Mouse (Mus musculus): ENCODE results near the gene Cd38. TPM values are rescaled to one million over a fixed set of nuclear protein-coding genes. Genes with fewer than 3 reads are reported as not detected.

The Cd38 gene
- polyA plus RNA-seq, 1 experiment from 2014 or later = 2.4 TPM

- WGBS = under 1% methylated on average over 27 of the region's 27 CpGs
- H3K27me3 ChIP-seq (replicated peaks; ENCODE audit: control insufficient read depth, insufficient read depth, low read length) = no peaks in the 10 kb centered on the region
- peaks cover 5% of the 10 kb centered on the region for H3K4me1 ChIP-seq (replicated peaks; ENCODE audit: control insufficient read depth, insufficient read depth, low read length)
- H3K4me3 ChIP-seq (replicated peaks; ENCODE audit: low read length) = peak overlapping the region; percentile 36
- H3K36me3 ChIP-seq (ENCODE audit: control insufficient read depth, insufficient read depth) = no peaks in the 10 kb centered on the region
- no peak overlapping the region for H3K9ac ChIP-seq (replicated peaks; ENCODE audit: low read depth, low read length)
- H3K9me3 ChIP-seq (ENCODE audit: control insufficient read depth, low read length) = no peaks in the 10 kb centered on the region
- H3K27ac ChIP-seq (ENCODE audit: low read length) = no peak overlapping the region
- ATAC-seq = peak; percentile 83
- H3K4me2 ChIP-seq (ENCODE audit: low read length) = peak overlapping the region; percentile 60
These were observed 79.9 kb downstream of the Cd38 start for GRCm38 (mm10) chr5:43948111-43948743.

- H3K36me3 ChIP-seq (ENCODE audit: control insufficient read depth, insufficient read depth) = no peaks in the 10 kb centered on the region
- no peaks in the 10 kb centered on the region for H3K9me3 ChIP-seq (ENCODE audit: control insufficient read depth, low read length)
- H3K27me3 ChIP-seq (replicated peaks; ENCODE audit: control insufficient read depth, insufficient read depth, low read length) = no peaks in the 10 kb centered on the region
- WGBS = 2% methylated on average over 8 of the region's 8 CpGs
- no peak overlapping the region for H3K4me3 ChIP-seq (replicated peaks; ENCODE audit: low read length)
- H3K27ac ChIP-seq (ENCODE audit: low read length) = no peak overlapping the region
- H3K4me1 ChIP-seq (replicated peaks; ENCODE audit: control insufficient read depth, insufficient read depth, low read length) = peaks cover 5% of the 10 kb centered on the region
- 0 out of 2 replicates have a peak overlapping the region, but pooled peaks have one; percentile 6 for H3K9ac ChIP-seq (replicated peaks; ENCODE audit: low read depth, low read length)
- H3K4me2 ChIP-seq (ENCODE audit: low read length) = peak overlapping the region; percentile 32
- ATAC-seq = 0 out of 2 replicates have a peak, but pooled peaks have one; percentile 23
These were observed 80.5 kb downstream of the Cd38 start for GRCm38 (mm10) chr5:43948748-43949275.

GRCm38 (mm10) chr5:43953241-43953640 is 84.9 kb downstream of the Cd38 start:
- Histone ChIP-seq H3K27ac (ENCODE audit: low read length) (no peak overlapping the region), H3K4me3 (replicated peaks; ENCODE audit: low read length) (no peak overlapping the region), H3K4me2 (ENCODE audit: low read length) (no peak overlapping the region), H3K4me1 (replicated peaks; ENCODE audit: control insufficient read depth, insufficient read depth, low read length) (no peaks in the 10 kb centered on the region; the same call in 1 of the 2 replicates), H3K27me3 (replicated peaks; ENCODE audit: control insufficient read depth, insufficient read depth, low read length) (no peaks in the 10 kb centered on the region), H3K9ac (replicated peaks; ENCODE audit: low read depth, low read length) (no peak overlapping the region), H3K36me3 (ENCODE audit: control insufficient read depth, insufficient read depth) (no peaks in the 10 kb centered on the region), H3K9me3 (ENCODE audit: control insufficient read depth, low read length) (no peaks in the 10 kb centered on the region)
- no peak for ATAC-seq
- 70% methylated on average over 1 of the region's 1 CpGs for WGBS

- H3K9me3 ChIP-seq (ENCODE audit: control insufficient read depth, low read length) = no peaks in the 10 kb centered on the region
- H3K4me2 ChIP-seq (ENCODE audit: low read length) = no peak overlapping the region
- H3K4me3 ChIP-seq (replicated peaks; ENCODE audit: low read length) = no peak overlapping the region
- H3K4me1 ChIP-seq (replicated peaks; ENCODE audit: control insufficient read depth, insufficient read depth, low read length) = no peaks in the 10 kb centered on the region
- H3K36me3 ChIP-seq (ENCODE audit: control insufficient read depth, insufficient read depth) = no peaks in the 10 kb centered on the region
- H3K9ac ChIP-seq (replicated peaks; ENCODE audit: low read depth, low read length) = no peak overlapping the region
- 84% methylated on average over 3 of the region's 3 CpGs for WGBS
- no peak for ATAC-seq
- no peaks in the 10 kb centered on the region for H3K27me3 ChIP-seq (replicated peaks; ENCODE audit: control insufficient read depth, insufficient read depth, low read length)
- no peak overlapping the region for H3K27ac ChIP-seq (ENCODE audit: low read length)
These were observed 91.6 kb downstream of the Cd38 start for GRCm38 (mm10) chr5:43959884-43960440.

- no peak overlapping the region for H3K4me2 ChIP-seq (ENCODE audit: low read length)
- H3K4me3 ChIP-seq (replicated peaks; ENCODE audit: low read length) = no peak overlapping the region
- no peaks in the 10 kb centered on the region for H3K9me3 ChIP-seq (ENCODE audit: control insufficient read depth, low read length)
- WGBS = 93% methylated on average over 3 of the region's 3 CpGs
- H3K27me3 ChIP-seq (replicated peaks; ENCODE audit: control insufficient read depth, insufficient read depth, low read length) = no peaks in the 10 kb centered on the region
- no peaks in the 10 kb centered on the region for H3K36me3 ChIP-seq (ENCODE audit: control insufficient read depth, insufficient read depth)
- H3K27ac ChIP-seq (ENCODE audit: low read length) = no peak overlapping the region
- no peak for ATAC-seq
- H3K4me1 ChIP-seq (replicated peaks; ENCODE audit: control insufficient read depth, insufficient read depth, low read length) = no peaks in the 10 kb centered on the region
- no peak overlapping the region for H3K9ac ChIP-seq (replicated peaks; ENCODE audit: low read depth, low read length)
These were observed 92.7 kb downstream of the Cd38 start for GRCm38 (mm10) chr5:43961056-43961455.

Other genes starting within 250 kb of the Cd38 start
- gene Cc2d2a, start 206.2 kb upstream of the Cd38 start, polyA plus RNA-seq (2015; fragmentation: Nextera tagmentation; extraction: Ambion mirVana) = 7.8 and 9.8 TPM in 2 replicates
- not detected in 2 replicates for gene Bst1, start 49.7 kb upstream of the Cd38 start, polyA plus RNA-seq (2015; fragmentation: Nextera tagmentation; extraction: Ambion mirVana)
- 81.4 and 88.2 TPM in 2 replicates for gene Fbxl5, start 46.9 kb upstream of the Cd38 start, polyA plus RNA-seq (2015; fragmentation: Nextera tagmentation; extraction: Ambion mirVana)
- gene Gm7879, start 44.6 kb downstream of the Cd38 start, polyA plus RNA-seq (2015; fragmentation: Nextera tagmentation; extraction: Ambion mirVana) = not detected in 2 replicates
- gene Fgfbp1, start 113.2 kb downstream of the Cd38 start, polyA plus RNA-seq (2015; fragmentation: Nextera tagmentation; extraction: Ambion mirVana) = 7.9 and 10.0 TPM in 2 replicates
- 34.5 and 39.0 TPM in 2 replicates for gene Prom1, start 233.5 kb downstream of the Cd38 start, polyA plus RNA-seq (2015; fragmentation: Nextera tagmentation; extraction: Ambion mirVana)

All from forebrain, embryonic 16.5 days (tissue).